Mouse (Mus musculus) layer of hippocampus, postnatal 14 days (tissue): Measurements from ENCODE around the gene Ghrhr. TPM values are rescaled to one million over a fixed set of nuclear protein-coding genes. Genes with fewer than 3 reads are reported as not detected.

Experiments used
- DNase-seq, 2 experiments: peaks; one replicate each; pipeline ENCODE4 v3.0.0; 2021 to 2022; ENCODE audit warnings: low spot score in 2 of 2, mixed read lengths in 1 of 2
- long read RNA-seq, 2 experiments: library from polyadenylated mRNA; stranded (forward); transcript quantifications; one replicate each; pipeline ENCODE4 v2.0.0; 2021
- total RNA-seq, 2 experiments: library from RNA; stranded (reverse); gene quantifications; 2 replicates each; pipeline ENCODE4 v1.2.3; 2021

Ghrhr gene
- total RNA-seq, result not detected
- long read RNA-seq, experiment 1, result 0 reads
- long read RNA-seq, experiment 2, result 0 reads

- no peak for DNase-seq
Observed at GRCm38 (mm10) chr6:55376076-55376475, at the start of gene Ghrhr. TSS of gene Ghrhr (plus strand) at chr6:55376295.

DNA sequence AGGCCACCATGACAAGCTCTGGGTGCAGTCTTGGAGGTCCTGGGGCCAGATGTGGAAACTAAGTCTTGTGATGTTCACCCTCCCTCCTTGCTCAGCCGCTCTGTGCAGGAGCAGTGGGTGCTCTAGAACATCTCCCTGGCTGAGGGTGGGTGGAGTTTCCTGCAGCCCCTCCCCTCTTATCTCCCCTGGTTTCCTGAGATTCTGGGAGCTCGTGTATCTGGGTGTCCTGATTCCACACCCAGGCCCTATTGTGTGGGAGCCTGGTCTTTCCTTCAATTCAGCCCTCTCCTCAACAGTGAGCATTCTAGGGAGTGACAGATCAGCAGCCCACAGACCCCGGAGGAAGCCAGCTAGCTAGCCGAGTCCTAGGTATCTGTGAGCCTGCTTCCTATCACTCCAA lies 49.8 kb upstream of the Ghrhr start:
- no peak for DNase-seq

DNA sequence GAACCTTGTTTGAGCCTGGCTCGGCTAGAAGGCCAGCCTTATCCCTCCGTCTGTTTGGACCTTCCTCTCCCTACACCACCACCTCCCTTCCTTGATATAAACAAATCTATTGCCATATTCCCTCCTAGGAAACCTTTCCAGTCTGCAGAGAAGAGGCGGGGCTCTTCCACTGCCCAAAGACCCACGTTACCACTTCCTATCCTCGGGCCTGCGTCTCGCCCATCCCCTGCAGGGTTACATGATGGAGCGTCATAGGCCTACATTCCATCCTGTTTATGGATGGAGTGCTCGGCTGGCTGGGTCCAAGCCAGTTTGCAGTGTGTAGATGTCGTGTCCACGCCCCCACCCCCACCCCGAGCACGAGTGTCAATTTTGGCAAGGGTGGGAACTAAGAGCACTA lies 48.8 kb upstream of the Ghrhr start:
- no peak for DNase-seq

- no peak for DNase-seq
Observed at GRCm38 (mm10) chr6:55328179-55328578, 47.9 kb upstream of the Ghrhr start.

DNA sequence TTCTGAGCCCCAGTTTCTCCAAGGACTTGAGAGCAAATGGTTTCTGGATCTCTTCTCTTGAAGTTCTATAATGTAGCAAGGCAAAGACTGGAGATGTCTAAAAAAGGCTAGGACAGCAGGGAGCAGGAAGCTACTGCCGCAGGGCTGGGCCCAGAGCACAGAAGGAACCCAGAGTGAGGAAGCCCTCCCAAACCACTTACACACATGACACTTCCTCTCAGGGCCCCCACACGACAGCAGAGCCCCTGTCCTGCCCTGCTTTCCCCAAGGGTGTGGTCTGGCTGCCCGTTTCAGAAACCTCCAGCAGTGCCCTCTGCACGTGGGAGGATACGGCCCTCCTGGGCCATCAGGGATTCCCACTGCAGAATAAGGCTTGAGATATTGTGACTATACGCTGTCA lies 44.8 kb upstream of the Ghrhr start:
- no peak for DNase-seq

- no peak for DNase-seq
Observed at GRCm38 (mm10) chr6:55332100-55332772, 43.9 kb upstream of the Ghrhr start.

GRCm38 (mm10) chr6:55332773-55333109 lies 43.4 kb upstream of the Ghrhr start:
- DNase-seq, result peak in 1 of 2 experiments; percentile 32

DNA sequence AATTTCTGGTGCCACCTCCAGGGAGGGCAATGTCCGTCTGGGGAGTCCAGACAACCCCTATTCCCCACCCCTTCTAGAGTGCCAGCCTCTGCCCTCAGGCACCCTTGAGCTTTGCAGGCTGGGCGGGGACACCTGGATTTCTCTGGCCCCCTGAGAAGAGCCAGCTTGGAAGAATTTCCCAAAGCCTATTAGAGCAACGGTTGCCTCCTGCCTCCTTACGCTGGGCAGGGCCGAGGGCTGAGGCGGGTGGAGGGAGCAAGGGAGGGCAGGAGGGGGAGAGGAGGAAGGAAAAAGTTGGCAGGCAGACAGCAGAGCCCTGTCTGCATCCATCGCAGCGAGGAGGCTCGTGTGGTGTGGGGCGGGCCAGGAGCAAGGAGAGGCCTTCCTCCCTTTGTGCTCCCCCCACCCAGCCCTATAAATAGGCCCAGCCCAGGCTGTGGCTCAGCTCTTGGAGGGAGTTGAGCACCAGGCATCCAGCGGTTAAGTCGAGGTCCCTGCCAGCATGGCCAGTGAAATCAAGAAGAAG lies 40.0 kb upstream of the Ghrhr start, which contains the start of gene Aqp1:
Aqp1 (plus strand) TSS at position 444 of the 526 bp plus-strand sequence.
- DNase-seq, result no peak

DNA sequence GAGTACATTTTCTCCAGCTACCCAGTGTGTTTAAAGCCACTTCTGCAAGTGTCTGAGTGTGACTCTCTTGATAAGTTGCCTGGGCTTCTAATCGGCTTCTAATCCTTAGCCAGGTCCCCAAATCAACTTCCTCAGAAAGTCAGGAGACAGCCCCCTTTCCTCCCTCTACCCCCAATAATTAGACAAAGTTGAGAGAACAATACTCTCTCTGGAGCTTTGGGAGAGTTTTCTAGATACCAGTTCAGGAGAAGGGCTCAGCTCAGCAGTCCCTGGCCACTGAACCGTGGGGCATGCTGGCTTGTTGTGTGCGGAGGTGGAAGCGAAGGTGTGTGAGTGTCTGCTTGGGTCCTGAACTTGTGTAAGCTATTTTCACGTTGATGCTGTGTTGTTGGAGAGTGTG lies 38.9 kb upstream of the Ghrhr start:
- DNase-seq, result no peak

GRCm38 (mm10) chr6:55338077-55338476 lies 38.0 kb upstream of the Ghrhr start:
- DNase-seq, result no peak

DNA sequence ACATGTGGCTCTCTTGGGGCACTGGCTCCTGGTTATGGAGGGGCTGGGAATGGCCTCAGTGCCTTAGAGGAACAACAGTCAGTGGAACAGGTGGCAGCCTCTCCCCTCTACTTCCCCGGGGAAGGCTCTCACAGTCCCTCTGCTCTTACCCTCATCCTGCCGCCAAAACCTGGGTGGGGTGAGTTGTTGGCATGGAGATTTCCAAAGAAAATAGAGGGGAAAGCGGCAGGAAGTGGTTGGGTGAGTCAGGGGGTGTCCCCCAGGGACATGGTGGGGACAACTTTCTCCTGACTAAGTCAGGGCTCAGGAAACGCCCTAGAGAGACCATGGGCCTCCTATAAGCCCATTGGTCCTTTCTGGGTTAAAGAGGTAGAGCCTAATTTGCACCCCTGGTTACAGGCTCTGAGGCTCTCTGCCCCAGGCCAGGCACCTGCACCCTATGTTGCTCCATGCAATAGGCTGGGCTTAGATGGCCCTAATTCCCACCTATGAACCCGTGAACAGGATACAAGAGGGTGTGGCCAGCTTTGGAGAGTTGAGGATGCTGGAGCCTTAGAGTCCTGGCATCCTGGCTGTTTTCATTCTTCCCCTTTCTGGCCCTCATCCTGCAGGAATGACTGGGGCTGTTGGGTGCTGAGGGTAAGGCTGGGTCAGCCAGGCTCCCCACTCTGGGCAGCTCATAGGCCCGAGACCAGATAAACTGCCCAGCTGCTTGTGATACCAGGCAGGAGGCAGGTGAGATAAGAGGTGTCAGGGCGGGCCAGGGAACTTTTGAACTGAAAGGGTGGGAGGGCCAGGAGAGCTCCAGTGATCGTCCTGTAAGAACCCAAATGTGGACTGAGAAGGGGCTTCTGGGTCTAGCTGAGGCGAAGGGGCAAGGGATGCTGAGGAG lies 36.9 kb upstream of the Ghrhr start:
- DNase-seq, result no peak

DNA sequence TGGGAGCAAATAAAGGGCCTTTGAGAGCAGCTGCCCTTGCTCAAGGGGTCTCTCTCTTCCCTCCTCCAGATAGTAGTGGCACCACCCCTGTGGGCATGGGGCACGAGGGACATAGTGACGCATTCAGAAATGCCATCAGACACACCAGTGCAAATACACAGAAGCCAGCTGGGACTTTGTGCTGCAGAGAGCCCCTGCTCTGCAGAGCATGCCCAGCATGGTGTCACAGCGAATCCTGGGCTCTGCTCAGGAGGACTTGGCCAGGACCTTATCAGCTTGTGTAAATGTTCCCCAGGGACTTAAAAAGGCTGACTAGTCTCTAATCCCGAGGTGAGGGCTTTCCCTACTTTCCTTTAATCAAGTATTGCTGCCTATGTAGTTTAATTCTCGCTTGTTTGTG lies 34.4 kb upstream of the Ghrhr start:
- DNase-seq, result no peak

- DNase-seq, result no peak
Observed at GRCm38 (mm10) chr6:55342328-55342727, 33.8 kb upstream of the Ghrhr start.

DNA sequence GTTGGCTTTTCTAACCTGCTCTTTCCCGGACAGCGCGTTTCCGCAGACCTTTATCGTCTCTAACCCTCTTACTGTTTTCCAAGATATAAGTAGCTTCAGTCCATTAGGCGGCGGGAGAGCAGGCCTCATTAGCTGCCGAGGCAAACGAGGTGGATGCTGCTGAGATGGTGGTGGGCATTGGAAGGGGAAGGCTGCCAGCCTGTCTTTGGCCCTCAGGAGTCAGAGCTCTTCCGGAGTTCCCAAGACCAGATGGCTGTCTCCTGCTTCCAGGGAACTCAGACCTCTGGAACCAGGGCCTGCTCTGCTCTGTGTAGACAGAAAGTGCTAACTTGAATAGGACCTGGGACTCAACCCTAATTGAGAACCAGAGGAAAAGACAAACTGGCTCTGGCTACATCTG lies 32.6 kb upstream of the Ghrhr start:
- DNase-seq, result peak in 1 of 2 experiments; percentile 16

DNA sequence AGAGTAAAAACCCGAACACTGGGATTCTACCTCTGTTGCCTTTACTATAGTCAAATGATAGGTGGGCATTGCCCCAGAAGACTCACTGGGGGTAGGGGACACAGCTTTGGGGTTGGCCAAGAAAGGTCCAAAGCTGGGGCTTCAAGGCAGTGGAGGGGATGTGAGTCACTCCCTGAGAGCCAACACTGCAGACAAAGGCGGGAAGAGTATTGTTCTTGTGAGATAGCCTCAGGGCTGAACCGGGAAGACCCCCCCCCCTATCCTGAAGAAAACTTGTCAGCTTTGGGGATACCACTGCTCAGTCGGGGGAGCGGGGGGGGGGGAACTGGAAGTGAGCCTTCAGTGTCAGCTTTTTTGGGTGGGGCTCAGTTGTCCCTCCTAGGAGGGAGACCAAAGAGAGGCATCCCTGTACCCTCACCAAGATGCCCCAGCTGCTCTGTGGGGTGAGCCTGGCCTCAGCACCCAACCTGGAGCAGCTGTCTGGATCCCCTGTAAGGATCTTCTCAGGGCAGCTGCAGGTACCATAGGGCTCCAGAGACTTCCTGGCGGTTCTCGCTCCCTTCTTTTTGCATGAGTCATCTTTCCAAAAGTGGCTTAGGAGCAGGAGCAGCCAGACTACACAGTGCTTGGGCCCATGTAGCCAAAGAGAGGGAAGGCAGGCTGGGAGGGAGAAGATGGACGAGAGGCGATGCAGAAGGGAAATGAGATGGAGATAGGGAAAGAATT lies 31.6 kb upstream of the Ghrhr start:
- DNase-seq, result no peak

- DNase-seq, result no peak
Observed at GRCm38 (mm10) chr6:55345264-55345663, 30.8 kb upstream of the Ghrhr start.

GRCm38 (mm10) chr6:55346491-55346890 lies 29.6 kb upstream of the Ghrhr start:
- DNase-seq, result no peak

GRCm38 (mm10) chr6:55347711-55348571 lies 28.2 kb upstream of the Ghrhr start:
- no peak for DNase-seq

GRCm38 (mm10) chr6:55349231-55349630 lies 26.9 kb upstream of the Ghrhr start:
- no peak for DNase-seq

DNA sequence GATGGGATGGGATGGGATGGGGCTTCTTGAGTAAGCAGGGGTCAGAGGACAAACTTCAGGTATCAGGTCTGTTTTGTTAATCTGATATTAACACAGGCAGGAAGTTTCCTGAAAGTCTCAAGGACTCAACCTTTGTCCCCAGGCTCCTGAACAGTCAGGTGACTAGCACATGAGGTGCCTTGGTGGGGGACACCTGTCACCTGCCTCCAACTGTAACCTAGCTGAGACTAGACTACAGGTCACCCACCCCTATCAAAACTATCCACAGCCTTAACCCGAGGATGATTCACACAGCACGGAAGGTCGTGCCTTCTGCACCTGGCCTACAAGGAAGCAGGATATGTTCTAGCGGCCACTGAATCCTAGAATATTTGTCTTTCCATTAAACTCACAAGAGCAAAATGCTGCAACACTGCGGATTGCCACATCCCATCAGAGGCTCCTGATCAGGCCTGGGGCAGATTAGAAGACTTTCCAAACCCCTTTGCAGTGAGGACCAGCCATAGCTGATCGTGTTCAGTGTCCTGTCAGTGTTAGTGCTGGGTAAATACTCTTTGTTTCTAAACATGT lies 25.6 kb upstream of the Ghrhr start:
- no peak for DNase-seq
